Mouse (Mus musculus): ENCODE data around the gene Rd3.

Gene Rd3

DNA sequence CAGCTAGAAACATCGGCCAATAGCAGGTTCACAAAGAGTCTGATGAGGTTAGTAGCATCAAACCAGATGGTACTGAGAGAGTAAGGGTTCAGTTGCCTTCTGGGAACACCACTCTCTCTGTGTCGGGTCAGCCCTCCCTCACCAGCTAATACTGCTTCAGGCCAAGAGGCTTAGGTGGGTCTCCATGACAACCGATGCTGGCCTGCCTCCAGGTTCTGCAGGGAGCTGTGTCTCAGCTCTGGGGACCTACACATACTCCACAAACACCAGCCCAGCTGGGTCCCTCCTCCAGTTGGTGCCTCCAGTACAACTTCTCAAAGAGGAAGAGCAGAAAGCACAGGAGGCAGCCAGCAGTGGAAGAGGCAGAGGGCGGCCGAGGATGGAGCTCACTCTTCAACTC, at the start of gene Rd3:
Gene Rd3, plus strand, starts transcription at position 184 of the 400 bp plus-strand sequence.
- no peak for DNase-seq (ENCODE audit: low spot score)

DNA sequence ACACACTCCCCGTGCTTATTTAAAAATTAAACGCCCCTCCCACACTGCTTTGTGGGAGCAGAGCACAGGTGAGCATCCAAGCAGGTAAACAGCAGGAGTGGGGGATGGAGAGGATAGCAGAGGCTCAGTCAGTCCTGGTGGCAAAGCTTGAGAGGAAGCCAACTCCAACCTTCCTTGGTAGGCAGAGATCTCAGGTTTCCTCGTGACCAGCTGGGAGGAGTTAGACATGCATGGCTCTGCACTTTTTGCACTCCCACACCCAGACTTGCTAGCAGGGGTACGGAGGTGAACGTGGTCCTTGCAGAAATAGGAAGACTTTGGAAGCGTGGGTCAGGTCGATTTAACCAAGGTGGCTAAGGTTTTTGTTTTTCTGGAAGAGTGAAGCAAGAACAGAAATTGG, 48.8 kb upstream of the Rd3 start:
- DNase-seq (ENCODE audit: low spot score), result no peak

DNA sequence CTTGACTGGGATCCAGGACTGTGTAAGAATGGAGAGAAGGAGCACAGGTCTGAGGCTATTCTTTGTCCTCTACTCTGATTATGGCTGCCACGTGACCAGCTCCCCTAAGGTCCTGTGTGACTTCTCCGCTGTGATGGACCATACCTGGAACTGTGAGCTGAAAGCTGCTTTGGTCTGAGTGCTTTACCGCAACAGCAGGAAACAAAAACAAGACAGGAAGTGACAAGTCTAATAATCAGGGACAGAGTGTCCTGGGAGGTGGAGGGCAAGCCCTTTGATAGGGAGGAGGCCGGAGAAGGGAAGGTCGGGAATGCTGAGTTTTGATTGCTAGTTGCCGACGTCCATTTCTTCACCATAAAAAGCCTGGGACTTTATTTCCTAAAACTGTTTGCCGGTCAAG, 48.1 kb upstream of the Rd3 start:
- DNase-seq (ENCODE audit: low spot score), result no peak

DNA sequence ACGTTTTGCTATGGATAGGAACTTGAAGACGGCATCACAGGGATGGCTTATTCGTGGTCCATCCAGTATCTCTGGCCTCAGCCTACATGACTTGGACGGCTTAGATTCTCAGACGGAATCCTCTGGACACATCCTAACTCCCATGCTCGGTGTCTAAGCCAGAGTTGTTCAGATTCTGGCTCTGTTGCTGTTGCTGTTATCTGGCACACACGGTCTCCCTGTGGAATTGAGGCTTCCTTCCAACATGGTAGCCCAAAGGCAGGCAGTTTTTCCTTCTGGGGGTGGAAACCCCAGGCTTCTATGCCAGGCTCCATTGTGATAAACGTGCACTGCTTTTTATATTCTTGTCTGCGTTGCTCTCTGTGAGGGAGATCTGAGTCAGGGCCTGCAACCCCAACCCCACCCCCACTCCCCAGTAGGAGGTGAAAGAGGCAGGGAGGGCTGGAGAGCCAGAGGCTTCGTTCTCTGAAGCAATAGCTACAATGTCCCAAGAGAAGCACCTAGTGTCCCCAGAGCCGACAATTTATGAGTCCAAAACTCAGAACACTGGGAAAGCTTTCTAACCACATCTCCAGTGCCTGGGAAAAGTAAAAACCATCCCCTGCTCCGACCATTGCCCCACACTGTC, 47.2 kb upstream of the Rd3 start:
- DNase-seq (ENCODE audit: low spot score), result no peak

DNA sequence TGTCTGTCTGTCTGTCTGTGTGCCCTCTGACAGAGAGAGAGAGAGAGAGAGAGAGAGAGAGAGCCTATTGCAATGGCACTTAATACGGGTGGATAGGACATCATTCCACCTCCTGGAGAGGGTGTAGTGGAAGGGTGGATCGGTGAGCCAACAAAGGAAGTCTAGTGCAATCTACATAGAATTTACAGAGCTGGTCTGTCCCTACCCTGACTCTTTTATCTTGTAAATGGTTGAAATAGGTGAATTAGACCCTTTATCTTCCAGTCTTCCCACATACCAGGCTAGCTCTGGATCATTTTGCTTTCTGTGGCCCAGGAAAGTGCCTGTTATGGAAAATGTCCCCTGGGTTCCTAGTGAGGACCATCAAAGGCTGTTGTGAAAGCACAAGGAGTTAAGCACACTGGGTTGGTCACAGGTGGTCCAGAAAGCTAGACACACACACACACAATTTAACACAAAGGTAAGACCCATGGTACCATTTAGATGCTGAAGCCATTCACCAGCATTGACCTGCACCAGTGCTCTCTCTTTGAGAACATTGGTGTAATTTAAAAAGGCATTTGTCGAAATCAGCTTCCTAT, 46.6 kb upstream of the Rd3 start:
- DNase-seq (ENCODE audit: low spot score), result no peak

DNA sequence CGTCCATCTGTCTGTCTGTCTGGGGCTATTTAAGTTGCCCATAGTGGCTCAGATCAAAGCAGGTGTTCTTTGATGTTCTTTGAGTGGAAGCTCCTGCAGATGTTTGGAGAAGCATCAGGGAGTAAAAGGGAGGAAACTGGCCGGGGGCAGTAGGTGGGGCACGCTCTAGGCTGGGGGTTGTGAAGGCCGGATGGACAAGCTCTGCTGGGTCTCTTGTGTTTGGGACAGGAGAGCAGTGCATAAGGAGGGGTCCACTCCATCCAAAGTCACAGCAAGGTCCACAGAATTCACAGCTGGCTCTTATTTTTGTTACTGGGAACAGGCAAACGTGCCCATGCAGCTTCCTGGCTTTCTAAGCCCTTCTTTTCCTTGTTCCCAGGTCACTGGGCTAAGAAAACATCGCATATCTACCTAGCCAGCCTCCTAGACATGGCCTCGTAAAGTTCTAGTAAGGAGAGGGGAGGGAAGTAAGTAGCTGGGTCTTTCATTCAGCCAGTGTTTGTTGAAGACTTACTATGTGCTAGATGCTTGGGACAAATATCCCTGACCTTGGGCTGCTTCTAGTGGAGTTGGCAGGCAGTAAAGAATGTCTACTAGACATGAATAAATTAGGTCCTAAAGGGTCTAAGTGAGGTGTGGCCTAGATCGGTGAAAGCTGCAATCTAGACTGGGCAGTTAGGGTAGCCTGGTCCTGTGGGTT, 44.7 kb upstream of the Rd3 start:
- DNase-seq (ENCODE audit: low spot score), result no peak

DNA sequence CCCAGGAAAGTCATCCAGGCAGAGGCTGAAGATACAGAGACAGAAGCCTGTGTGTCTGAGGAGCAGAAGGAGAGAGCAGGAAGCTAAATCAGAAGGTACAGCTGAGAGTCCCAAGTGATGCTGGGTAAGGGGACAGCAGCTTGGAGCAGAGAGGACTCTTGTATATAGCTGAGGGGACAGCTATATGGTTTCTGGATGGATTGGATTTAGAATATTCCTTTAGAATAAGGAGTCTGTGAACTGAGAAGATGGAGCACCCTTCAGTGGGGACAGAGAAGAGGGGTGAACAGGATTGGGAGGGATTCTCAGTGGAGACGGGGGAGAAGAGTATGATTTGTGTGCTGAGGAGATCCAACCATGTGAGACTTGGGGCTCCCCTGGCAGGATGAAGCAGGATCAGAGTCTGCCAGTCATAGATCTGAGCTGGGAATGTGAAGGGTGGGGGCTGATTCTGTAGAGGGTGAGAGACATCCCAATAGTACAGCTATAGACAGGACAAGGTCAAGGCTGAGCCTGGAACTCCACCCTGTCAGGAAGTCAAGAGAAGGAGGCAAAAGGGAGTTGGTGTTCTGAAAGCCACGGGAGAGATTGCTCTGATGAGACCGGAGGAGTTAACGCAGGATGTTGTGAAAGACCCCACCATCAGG, 44.1 kb upstream of the Rd3 start:
- no peak for DNase-seq (ENCODE audit: low spot score)

DNA sequence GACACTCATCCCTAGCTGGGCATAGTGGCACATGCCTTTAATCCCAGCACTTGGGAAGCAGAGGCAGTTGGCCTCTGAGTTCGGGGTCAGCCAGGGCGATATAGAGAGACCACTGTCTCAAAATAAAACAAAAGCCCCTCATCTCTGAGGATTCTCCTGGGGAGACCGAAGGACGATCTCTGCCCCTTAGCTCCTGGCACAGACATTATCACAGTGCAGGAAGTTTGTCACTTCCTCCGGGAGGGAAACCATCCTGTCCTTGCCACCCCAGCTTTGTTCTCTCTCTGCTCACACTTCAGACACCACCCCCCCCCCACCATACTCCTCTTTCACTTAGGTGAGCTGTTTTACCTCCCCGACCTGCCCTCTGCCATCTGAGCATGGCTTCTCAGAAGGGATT, 33.5 kb upstream of the Rd3 start:
- DNase-seq (ENCODE audit: low spot score), result no peak

DNA sequence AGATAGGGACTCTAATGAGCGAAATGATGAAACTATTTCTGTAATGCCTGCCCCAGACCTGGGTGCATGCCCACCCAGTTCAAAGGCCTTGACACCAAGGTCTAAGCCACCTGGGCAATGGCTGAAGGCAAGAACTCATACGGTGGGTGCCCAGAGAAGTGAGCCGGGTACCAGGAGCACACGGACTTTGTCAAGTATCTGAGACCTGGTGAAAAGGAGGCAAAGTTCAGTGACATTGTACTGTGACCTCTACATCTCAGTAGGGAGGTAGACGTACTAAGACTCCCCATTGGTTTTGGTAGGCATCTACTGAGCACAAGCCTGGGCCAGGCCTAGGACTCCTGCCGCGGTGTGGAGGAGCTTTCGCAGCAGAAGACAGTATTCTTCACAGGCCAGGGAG, 31.8 kb upstream of the Rd3 start:
- DNase-seq (ENCODE audit: low spot score), result no peak

DNA sequence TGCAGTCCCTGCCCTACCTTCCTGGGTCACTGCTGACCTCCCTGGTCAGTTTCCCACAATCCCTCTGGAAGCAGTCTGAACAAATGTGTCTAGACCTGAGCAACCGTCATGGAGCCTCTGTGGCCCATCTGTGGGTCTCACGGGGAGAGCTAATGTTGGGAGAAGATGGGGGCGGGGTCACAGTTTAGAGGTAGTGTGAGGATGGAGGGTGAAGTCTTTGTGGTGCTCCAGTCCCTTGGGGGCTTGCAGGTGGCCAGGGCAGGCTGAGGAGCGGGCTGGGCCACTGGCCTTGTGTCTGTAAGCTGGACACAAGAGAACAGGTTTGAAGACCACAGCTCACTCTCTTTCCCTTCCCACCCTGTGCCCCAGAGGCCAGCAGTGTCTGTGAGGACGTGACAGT, 31.4 kb upstream of the Rd3 start:
- no peak for DNase-seq (ENCODE audit: low spot score)

DNA sequence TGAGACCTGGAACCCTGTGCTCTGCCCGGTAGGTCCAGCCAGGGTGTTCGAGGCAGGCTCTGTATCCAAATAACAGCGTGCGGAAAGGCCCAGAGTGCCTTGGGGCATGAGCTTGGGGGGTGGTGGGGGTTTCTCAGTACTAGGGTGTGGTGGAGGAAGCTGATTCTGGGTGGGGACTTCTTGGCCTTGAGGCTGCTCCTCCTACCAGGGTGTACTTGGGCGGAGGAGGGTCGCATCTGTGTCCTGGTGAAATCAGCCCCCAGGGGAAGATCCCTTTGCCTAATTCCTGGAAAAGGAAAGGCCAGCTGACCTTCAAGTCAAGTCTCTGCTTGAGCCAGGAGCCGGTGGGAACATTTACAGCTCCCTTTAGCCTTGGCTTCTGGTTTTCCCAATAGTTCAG, 30.9 kb upstream of the Rd3 start:
- no peak for DNase-seq (ENCODE audit: low spot score)

DNA sequence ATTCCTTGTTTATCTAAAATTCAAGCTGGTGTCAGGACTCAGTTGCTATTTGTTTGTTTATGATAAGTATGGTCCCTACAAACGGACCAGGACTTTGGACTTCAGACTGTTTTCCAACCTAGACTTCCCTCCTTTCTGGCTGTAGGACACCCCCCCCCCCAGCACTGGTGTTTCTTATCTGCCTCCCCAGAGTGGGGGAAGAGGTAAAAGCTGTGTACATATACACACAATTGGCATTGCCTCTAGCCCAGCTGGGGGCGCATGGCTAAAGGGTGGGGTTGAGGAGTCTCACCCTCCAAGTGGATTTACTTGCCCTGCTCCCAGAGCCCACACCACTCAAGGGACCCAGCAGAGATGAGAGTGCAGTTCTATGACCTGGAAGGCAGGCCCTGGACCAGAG, 30.3 kb upstream of the Rd3 start:
- no peak for DNase-seq (ENCODE audit: low spot score)

DNA sequence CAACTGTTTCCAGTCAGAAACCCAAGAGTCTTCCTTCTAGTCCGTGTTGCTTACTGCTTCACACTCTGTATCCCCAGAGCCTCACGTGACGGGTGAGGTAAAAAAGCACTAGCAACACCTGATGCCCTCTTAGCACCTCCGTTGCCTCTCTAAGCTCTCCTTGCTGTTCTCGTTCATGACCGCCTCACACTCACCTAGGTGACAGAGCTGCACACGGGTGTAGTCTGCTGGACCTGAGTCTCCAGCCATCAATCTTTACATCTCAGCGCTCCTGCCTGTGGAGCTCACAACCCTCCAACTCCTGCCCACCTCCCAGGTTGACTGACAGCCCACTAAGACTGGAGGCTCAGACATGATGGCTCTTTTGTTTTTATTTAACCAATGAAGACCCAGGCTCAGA, 29.4 kb upstream of the Rd3 start:
- DNase-seq (ENCODE audit: low spot score), result no peak

DNA sequence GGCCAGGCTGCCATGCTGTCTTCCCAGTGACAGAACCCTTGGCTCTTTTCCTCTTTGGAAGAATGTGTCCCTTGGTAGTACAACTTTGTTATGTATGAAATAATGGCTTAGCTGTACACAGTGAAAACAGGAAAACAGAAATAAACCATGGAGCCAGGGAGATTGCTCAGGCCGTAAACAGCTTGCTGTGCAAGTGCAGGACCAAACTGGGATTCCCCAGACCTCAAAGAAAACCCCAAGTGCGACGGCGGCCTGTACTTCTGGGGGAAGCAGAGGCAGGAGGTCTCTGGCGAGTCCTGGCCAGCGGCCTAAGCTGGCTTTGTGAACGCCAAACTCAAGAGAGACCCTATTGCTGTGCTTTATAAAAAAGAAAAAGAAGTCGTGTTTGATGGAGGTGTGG, 28.6 kb upstream of the Rd3 start:
- no peak for DNase-seq (ENCODE audit: low spot score)

DNA sequence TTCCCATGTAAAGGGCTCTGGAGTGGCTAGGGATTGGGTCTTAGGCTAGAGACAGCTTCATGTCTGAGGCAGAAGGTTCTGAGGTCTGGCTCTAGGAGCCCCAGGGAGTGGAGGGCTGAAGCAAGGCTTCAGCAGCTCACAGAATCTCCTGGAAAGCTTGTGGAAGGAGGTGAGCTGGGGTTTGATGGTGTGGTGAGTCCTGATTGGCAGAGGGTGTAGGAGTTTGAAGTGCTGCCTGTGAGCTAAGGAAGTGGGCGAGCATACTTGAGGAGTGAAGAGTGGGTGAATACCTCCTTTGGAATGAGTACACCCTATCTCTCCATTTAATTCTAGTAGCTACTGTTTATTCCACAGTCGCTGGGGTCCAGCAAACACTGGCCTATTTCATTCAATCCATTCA, 26.6 kb upstream of the Rd3 start:
- no peak for DNase-seq (ENCODE audit: low spot score)

DNA sequence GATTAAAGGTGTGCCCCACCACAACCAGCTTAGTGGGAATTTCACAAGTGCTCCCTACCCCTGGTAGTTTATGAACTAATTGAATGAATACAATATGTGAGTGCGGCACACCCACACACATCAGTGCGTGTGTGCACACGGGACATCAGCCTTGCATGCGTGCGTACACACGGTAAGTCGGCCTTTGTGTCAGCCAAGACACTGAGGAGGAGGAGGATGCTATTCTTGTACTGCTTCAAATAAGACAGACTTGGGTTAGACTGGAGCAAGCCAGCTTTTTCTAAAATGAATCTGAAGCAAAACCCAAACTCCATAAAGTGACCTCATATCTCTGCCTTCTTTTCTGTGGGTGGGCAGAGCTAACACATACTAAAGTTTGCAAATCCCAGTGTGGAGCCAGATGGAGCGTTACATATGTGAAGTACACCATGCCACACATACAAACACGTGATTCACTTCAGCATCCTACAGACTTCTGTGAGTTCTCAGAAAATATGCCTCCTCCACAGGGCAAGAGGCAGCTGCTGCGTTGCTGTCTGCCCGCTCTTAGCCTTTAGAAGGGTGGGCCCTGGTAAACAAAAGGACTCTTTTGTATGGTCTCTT, 24.3 kb upstream of the Rd3 start:
- no peak for DNase-seq (ENCODE audit: low spot score)

DNA sequence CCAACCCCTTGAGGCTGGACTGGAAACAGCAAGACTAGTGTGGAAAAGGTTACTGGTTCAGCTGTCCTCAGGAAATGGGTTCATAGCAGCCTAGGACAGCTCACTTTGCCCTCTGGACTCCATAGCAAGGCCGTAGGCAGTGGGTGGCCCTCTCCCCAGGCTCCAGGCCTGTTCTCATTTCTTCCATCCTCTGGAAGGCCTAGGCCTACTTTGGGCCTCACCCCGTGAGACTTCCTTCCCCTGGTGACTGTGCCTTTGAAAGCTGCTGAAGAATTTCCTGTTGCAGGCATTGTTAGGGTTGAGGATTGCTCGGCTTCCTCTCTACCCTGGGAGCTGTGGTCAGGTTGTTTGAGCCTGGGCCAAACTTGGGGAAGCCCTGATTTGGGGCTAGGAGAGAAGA, 22.1 kb upstream of the Rd3 start:
- DNase-seq (ENCODE audit: low spot score), result no peak

DNA sequence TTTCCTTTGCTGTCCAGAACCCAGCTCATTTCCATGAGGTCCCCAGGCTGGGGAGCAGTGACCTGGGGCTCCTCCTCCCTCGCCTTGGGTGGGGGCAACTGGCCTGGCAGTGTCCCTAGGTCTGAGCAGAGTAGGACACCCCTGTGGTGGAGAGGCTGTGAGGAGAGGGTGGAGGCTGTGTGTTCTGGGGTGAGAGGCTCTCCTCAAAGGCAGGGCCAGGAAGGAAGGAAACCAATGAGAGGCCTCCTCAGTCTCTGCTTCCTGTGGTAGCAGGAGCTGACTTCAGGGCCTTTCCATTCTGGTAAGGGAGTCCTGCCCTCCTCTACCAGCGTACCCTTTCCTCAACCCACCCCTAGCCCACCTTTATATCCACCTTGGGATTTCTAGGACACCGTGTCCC, 20.9 kb upstream of the Rd3 start:
- DNase-seq (ENCODE audit: low spot score), result no peak

DNA sequence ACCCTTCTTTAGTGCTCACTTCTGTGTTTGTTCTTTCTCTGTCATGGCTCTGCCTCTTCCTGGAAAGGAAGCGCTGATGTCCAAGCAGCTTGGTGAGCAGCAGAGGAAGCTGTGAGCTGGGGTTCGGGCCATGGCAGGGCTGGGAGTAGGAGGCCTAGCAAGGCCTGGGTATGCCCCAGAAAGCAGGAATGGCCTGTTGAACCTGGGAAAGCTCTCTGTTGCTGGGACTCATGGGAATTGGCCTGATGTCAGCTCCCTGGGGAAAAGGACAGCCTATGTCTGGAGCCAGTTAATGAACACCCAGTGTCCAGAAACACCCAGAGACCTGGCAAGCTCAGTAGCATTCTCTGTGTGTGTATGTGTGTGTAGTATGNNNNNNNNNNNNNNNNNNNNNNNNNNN, 20.3 kb upstream of the Rd3 start:
- no peak for DNase-seq (ENCODE audit: low spot score)

DNA sequence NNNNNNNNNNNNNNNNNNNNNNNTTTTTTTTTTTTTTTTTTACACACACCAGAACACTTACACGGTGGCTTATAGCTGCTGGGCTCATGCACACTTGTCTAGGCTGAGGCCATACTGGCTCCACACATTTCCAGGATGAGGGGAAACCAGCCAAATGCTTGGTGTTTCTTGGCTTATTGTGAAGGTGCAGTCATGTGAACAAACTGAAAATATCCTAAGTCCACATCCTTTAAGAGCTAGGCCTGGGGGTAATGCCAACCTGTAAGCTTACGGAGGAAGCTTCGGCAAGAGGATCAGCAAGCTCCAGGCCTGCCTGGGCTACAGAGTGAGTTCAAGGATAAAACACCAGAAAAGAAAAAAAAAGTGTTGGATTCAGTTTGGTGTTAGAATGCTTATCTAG, 19.8 kb upstream of the Rd3 start:
- no peak for DNase-seq (ENCODE audit: low spot score)

DNA sequence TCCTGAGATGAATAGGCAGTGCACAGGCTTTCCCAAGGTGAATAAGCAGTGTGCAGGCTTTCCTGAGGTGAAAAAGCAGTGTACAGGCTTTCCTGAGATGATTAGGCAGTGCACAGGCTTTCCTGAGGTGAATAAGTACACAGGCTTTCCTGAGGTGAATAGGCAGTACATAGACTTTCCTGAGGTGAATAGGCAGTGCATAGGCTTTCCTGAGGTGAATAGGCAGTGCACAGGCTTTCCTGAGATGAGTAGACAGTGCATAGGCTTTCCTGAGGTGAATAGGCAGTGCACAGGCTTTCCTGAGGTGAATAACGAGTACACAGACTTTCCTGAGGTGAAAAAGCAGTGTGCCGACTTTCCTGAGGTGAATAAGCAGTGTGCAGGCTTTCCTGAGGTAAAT, 16.2 kb upstream of the Rd3 start:
- DNase-seq (ENCODE audit: low spot score), result no peak

DNA sequence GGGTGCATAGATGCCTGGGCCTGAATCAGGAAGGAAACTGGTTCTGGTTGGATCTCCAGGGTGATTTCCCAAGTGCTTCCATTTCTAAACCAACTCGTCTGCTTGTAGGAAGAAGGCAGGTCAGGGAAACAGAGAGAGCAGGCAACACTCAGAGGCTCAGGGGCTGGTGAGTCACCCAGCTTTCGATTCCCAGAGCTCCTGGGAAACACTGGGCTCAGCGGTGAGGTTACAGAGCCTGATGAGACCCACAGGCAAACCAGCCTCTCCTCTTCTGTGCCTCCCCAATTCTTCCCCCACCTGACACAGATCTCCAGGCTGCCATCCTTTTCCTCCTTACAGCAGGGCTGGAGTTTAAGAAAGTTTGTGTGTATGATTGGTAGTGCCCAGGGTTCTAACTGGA, 13.8 kb upstream of the Rd3 start:
- no peak for DNase-seq (ENCODE audit: low spot score)

Measured in spleen, adult 12 weeks (tissue).